Mouse (Mus musculus): ENCODE measurements around the gene Dcakd. TPM values are rescaled to one million over a fixed set of nuclear protein-coding genes. Genes with fewer than 3 reads are reported as not detected.

Dcakd gene
- total RNA-seq, 1 experiment = 43.7 TPM

DNA sequence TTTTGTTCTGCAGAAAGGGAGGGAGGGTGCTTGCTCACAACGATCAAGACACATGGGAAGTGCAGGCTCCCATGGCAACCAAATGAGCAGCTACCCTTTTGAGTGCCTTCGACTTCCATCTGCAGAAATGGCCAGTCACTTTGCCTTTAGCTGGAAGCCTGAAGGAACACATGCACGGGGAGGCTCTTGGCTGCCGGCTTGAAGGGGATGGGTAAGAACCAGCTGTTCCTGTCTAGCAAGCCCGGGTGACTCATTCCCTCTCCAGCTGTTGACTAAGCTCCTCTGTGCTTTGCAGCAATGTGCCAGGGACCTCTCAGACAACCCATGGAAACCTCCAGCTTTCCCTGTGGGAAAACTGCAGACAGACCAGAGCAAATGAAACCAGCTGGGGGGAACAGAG lies 24.9 kb downstream of the Dcakd start:
- Histone ChIP-seq H3K27ac (ENCODE audit: insufficient read depth, low read depth, low read length, poor library complexity, severe bottlenecking) (peak overlapping the region; percentile 7; the same call in 1 of the 2 replicates), H3K4me1 (ENCODE audit: control insufficient read depth in 2 of 2, insufficient read depth in 2 of 2, low read length in 2 of 2, poor library complexity in 1 of 2) (peaks cover 2 to 15% of the 10 kb centered on the region in 2 experiments), H3K9me3 (ENCODE audit: control insufficient read depth, insufficient read depth, low read depth, low read length) (no peaks in the 10 kb centered on the region), H3K36me3 (ENCODE audit: control insufficient read depth, insufficient read depth, low read length, poor library complexity, severe bottlenecking) (peaks cover 16% of the 10 kb centered on the region; the same call in 1 of the 2 replicates), H3K9ac (ENCODE audit: insufficient read depth, low read depth, low read length, poor library complexity, severe bottlenecking) (0 out of 2 replicates have a peak overlapping the region, but pooled peaks have one; percentile 5), H3K4me3 (ENCODE audit: insufficient read depth in 1 of 2, low read depth in 1 of 2, low read length in 2 of 2, poor library complexity in 1 of 2, severe bottlenecking in 1 of 2) (no peak overlapping the region)
- TF ChIP-seq ZNF384 (IDR thresholded peaks at IDR 0.05; ENCODE audit: low read depth, low read length) = no peak
- TF ChIP-seq ZC3H11A (IDR thresholded peaks at IDR 0.05; ENCODE audit: borderline replicate concordance, low read depth, low read length) = no peak
- no peak for TF ChIP-seq CHD2 (IDR thresholded peaks at IDR 0.05; ENCODE audit: low read depth, low read length)
- no peak for TF ChIP-seq HCFC1 (IDR thresholded peaks at IDR 0.05; ENCODE audit: borderline replicate concordance, insufficient read depth, low read length)
- no peak for TF ChIP-seq MAFK (IDR thresholded peaks at IDR 0.05; ENCODE audit: insufficient read depth, low read depth, low read length)
- DNase-seq (ENCODE audit: low read depth, low spot score) = no peak
- in situ Hi-C loops (cut with MboI; ENCODE audit: low sequenced_read_pairs in 2 of 2, unreplicated experiment in 2 of 2) = no loop called here

DNA sequence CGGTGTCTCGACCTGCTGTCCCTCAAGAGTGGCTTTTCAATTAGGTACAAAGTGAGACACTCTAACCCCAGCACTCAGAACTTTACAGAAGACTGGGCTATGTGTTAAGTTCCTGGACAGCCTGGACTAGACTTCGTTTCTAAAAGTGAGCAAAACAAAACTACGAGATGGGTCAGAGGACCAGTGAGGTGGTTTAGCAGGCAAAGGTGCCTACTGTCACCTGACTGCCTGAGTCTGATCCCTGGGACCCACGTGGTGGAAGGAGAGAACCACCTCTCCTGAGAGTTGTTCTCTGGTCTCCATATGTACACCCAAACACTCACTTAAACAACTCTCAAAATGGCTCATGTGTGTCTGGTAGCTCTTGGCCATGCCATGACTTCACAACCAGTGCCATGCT lies 27.1 kb downstream of the Dcakd start:
- DNase-seq (ENCODE audit: low read depth, low spot score) = no peak
- Histone ChIP-seq H3K9ac (ENCODE audit: insufficient read depth, low read depth, low read length, poor library complexity, severe bottlenecking) (no peak overlapping the region), H3K4me3 (ENCODE audit: insufficient read depth in 1 of 2, low read depth in 1 of 2, low read length in 2 of 2, poor library complexity in 1 of 2, severe bottlenecking in 1 of 2) (no peak overlapping the region), H3K27ac (ENCODE audit: insufficient read depth, low read depth, low read length, poor library complexity, severe bottlenecking) (no peak overlapping the region), H3K4me1 (ENCODE audit: control insufficient read depth in 2 of 2, insufficient read depth in 2 of 2, low read length in 2 of 2, poor library complexity in 1 of 2) (peaks cover 2 to 11% of the 10 kb centered on the region in 2 experiments), H3K36me3 (ENCODE audit: control insufficient read depth, insufficient read depth, low read length, poor library complexity, severe bottlenecking) (peaks cover 35% of the 10 kb centered on the region), H3K9me3 (ENCODE audit: control insufficient read depth, insufficient read depth, low read depth, low read length) (no peaks in the 10 kb centered on the region)
- in situ Hi-C loops (cut with MboI; ENCODE audit: low sequenced_read_pairs in 2 of 2, unreplicated experiment in 2 of 2) = no loop called here
- no peak for TF ChIP-seq MAFK (IDR thresholded peaks at IDR 0.05; ENCODE audit: insufficient read depth, low read depth, low read length)
- no peak for TF ChIP-seq ZC3H11A (IDR thresholded peaks at IDR 0.05; ENCODE audit: borderline replicate concordance, low read depth, low read length)
- TF ChIP-seq HCFC1 (IDR thresholded peaks at IDR 0.05; ENCODE audit: borderline replicate concordance, insufficient read depth, low read length) = no peak
- no peak for TF ChIP-seq CHD2 (IDR thresholded peaks at IDR 0.05; ENCODE audit: low read depth, low read length)
- TF ChIP-seq ZNF384 (IDR thresholded peaks at IDR 0.05; ENCODE audit: low read depth, low read length) = no peak

GRCm38 (mm10) chr11:103000111-103000510 lies 28.0 kb downstream of the Dcakd start:
- Histone ChIP-seq H3K4me3 (ENCODE audit: insufficient read depth in 1 of 2, low read depth in 1 of 2, low read length in 2 of 2, poor library complexity in 1 of 2, severe bottlenecking in 1 of 2) (no peak overlapping the region), H3K4me1 (ENCODE audit: control insufficient read depth in 2 of 2, insufficient read depth in 2 of 2, low read length in 2 of 2, poor library complexity in 1 of 2) (peaks cover 2 to 9% of the 10 kb centered on the region in 2 experiments), H3K27ac (ENCODE audit: insufficient read depth, low read depth, low read length, poor library complexity, severe bottlenecking) (no peak overlapping the region), H3K9me3 (ENCODE audit: control insufficient read depth, insufficient read depth, low read depth, low read length) (no peaks in the 10 kb centered on the region), H3K36me3 (ENCODE audit: control insufficient read depth, insufficient read depth, low read length, poor library complexity, severe bottlenecking) (peaks cover 44% of the 10 kb centered on the region), H3K9ac (ENCODE audit: insufficient read depth, low read depth, low read length, poor library complexity, severe bottlenecking) (no peak overlapping the region)
- DNase-seq (ENCODE audit: low read depth, low spot score) = no peak
- TF ChIP-seq ZNF384 (IDR thresholded peaks at IDR 0.05; ENCODE audit: low read depth, low read length) (no peak), MAFK (IDR thresholded peaks at IDR 0.05; ENCODE audit: insufficient read depth, low read depth, low read length) (no peak), CHD2 (IDR thresholded peaks at IDR 0.05; ENCODE audit: low read depth, low read length) (no peak), HCFC1 (IDR thresholded peaks at IDR 0.05; ENCODE audit: borderline replicate concordance, insufficient read depth, low read length) (no peak), ZC3H11A (IDR thresholded peaks at IDR 0.05; ENCODE audit: borderline replicate concordance, low read depth, low read length) (no peak)
- in situ Hi-C loops (cut with MboI; ENCODE audit: low sequenced_read_pairs in 2 of 2, unreplicated experiment in 2 of 2) = no loop called here

- in situ Hi-C loops (cut with MboI; ENCODE audit: low sequenced_read_pairs in 2 of 2, unreplicated experiment in 2 of 2) = loop anchor here in 1 of 2 experiments (10.0 kb wide), 1 partner anchor 105 kb away; no protein-coding TSS in a partner anchor
- Histone ChIP-seq H3K4me3 (ENCODE audit: insufficient read depth in 1 of 2, low read depth in 1 of 2, low read length in 2 of 2, poor library complexity in 1 of 2, severe bottlenecking in 1 of 2) (no peak overlapping the region), H3K27ac (ENCODE audit: insufficient read depth, low read depth, low read length, poor library complexity, severe bottlenecking) (no peak overlapping the region)
Observed at GRCm38 (mm10) chr11:102999317-102999970, 28.7 kb downstream of the Dcakd start.

More at GRCm38 (mm10) chr11:102999317-102999970, 28.7 kb downstream of the Dcakd start:
- TF ChIP-seq ZC3H11A (IDR thresholded peaks at IDR 0.05; ENCODE audit: borderline replicate concordance, low read depth, low read length) (no peak), HCFC1 (IDR thresholded peaks at IDR 0.05; ENCODE audit: borderline replicate concordance, insufficient read depth, low read length) (no peak), CHD2 (IDR thresholded peaks at IDR 0.05; ENCODE audit: low read depth, low read length) (no peak), ZNF384 (IDR thresholded peaks at IDR 0.05; ENCODE audit: low read depth, low read length) (no peak), MAFK (IDR thresholded peaks at IDR 0.05; ENCODE audit: insufficient read depth, low read depth, low read length) (no peak)
- Histone ChIP-seq H3K4me1 (ENCODE audit: control insufficient read depth in 2 of 2, insufficient read depth in 2 of 2, low read length in 2 of 2, poor library complexity in 1 of 2) (peaks cover 2 to 12% of the 10 kb centered on the region in 2 experiments), H3K9me3 (ENCODE audit: control insufficient read depth, insufficient read depth, low read depth, low read length) (no peaks in the 10 kb centered on the region), H3K36me3 (ENCODE audit: control insufficient read depth, insufficient read depth, low read length, poor library complexity, severe bottlenecking) (peaks cover 50% of the 10 kb centered on the region), H3K9ac (ENCODE audit: insufficient read depth, low read depth, low read length, poor library complexity, severe bottlenecking) (no peak overlapping the region)
- no peak for DNase-seq (ENCODE audit: low read depth, low spot score)

Data from ES-E14 (cell line).